Mouse (Mus musculus): Measurements from ENCODE around the gene Bri3. TPM values are rescaled to one million over a fixed set of nuclear protein-coding genes. Genes with fewer than 3 reads are reported as not detected.

Gene Bri3
- polyA plus RNA-seq, 1 experiment from 2014 or later, result 118 TPM

DNA sequence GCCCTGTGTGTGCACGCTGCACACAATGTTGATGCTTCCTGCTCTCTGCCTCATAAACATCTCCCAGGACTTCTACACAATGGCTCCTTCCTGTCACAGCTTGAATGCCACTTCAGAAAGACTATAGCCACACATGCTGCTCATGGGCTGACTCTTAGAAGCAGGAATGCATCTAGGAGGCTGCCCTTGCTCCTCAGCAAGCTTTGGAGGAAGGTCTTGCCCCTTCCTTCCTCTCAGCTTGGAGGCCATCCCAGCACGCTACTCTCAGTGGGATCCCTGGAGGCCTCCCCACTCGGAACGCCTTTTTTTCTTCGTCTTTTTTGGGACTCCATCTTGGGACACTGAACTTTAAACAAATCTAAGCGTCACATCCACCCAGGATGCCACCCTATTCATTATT lies 30.7 kb downstream of the Bri3 start:
- 69% methylated on average over 6 of the region's 6 CpGs for WGBS
- H3K36me3 ChIP-seq (ENCODE audit: control insufficient read depth, insufficient read depth, low read length), result peaks cover 7% of the 10 kb centered on the region; the same call in 1 of the 2 replicates

DNA sequence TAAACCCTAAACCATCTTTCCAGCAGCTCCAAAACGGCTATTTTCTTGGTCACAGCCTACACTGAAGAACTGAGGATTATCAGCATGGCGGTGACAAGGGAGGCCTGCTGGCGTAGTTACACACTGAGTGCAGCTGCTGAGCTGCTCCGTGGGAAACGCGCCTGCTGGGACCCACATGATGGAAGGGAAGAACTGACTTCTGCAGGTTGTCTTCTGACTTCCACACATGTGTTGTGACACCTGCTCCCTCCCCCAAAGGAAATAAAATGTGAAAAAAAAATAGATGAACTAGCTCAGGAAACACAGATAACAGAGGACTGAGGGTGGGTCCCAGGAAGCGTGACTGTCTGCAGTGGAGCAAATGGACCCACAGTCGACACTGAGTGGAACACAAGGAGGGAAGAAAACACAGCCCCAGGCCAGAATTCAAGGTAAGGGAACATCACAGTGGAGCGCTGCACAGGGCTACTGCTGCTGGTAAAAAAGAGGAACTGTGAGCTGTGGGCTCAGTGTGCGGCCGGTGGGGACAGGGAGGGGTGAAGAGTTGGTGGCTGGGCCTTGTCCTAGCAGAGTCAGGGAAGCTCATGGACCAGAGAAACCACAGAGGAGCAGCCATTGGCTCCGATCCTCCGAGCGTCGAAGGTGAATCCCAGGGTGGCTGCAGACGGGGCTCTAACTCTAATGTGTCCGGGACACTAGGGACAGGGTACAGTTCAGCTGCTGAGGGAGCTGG lies 32.8 kb downstream of the Bri3 start:
- ATAC-seq (replicated peaks; ENCODE audit: low FRiP score, low TSS enrichment, low read depth), result no peak
- peaks cover 11% of the 10 kb centered on the region; the same call in 1 of the 2 replicates for H3K36me3 ChIP-seq (ENCODE audit: control insufficient read depth, insufficient read depth, low read length)

More for the DNA sequence above, 30.7 kb downstream of the Bri3 start:
- Histone ChIP-seq H3K27me3 (replicated peaks; ENCODE audit: control insufficient read depth, insufficient read depth, low read length) (no peaks in the 10 kb centered on the region), H3K4me1 (replicated peaks; ENCODE audit: control insufficient read depth, insufficient read depth, low read length) (no peaks in the 10 kb centered on the region), H3K27ac (ENCODE audit: low read depth) (no peak overlapping the region), H3K4me2 (ENCODE audit: low read length) (no peak overlapping the region), H3K9me3 (ENCODE audit: control insufficient read depth, low read length) (no peaks in the 10 kb centered on the region), H3K9ac (ENCODE audit: low read length) (no peak overlapping the region), H3K4me3 (ENCODE audit: low read depth, low read length) (no peak overlapping the region)
- ATAC-seq (replicated peaks; ENCODE audit: low FRiP score, low TSS enrichment, low read depth) (no peak), DNase-seq (ENCODE audit: low spot score) (no peak)

DNA sequence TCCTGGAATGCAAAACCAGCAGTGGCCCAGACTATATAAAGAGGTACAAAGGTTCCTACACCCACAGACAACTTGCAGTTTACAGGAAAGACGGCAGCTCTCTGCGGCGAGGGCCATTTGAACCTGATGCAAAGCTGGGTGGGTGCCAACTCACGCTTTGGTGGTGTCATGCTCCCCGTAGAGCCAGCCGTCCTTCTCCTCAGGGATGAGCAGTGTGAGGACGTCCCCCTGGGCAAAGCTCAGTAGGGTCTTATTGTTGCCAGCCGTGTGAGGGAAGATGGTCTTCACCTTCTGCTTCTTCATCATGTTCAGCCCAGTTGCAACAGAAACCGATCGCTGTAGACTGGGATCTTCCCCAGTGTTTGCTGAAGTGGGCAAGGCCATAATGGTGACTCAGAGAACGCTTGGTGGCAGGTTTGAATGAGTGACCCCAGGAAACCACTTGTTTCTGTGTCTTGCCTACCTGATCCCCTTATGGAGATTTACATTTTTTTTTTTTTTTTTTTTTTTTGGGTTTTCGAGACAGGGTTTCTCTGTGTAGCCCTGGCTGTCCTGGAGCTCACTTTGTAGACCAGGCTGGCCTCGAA lies 34.2 kb downstream of the Bri3 start:
- ATAC-seq (replicated peaks; ENCODE audit: low FRiP score, low TSS enrichment, low read depth) (no peak), DNase-seq (ENCODE audit: low spot score) (no peak)
- Histone ChIP-seq H3K9me3 (ENCODE audit: control insufficient read depth, low read length) (no peaks in the 10 kb centered on the region), H3K9ac (ENCODE audit: low read length) (no peak overlapping the region), H3K36me3 (ENCODE audit: control insufficient read depth, insufficient read depth, low read length) (peaks cover 11% of the 10 kb centered on the region; the same call in 1 of the 2 replicates), H3K4me3 (ENCODE audit: low read depth, low read length) (no peak overlapping the region), H3K4me1 (replicated peaks; ENCODE audit: control insufficient read depth, insufficient read depth, low read length) (no peaks in the 10 kb centered on the region), H3K27ac (ENCODE audit: low read depth) (no peak overlapping the region), H3K27me3 (replicated peaks; ENCODE audit: control insufficient read depth, insufficient read depth, low read length) (no peaks in the 10 kb centered on the region), H3K4me2 (ENCODE audit: low read length) (no peak overlapping the region)
- WGBS, result 85% methylated on average over 11 of the region's 13 CpGs

More for the DNA sequence above, 32.8 kb downstream of the Bri3 start:
- WGBS, result 86% methylated on average over 17 of the region's 17 CpGs
- Histone ChIP-seq H3K27ac (ENCODE audit: low read depth) (no peak overlapping the region), H3K27me3 (replicated peaks; ENCODE audit: control insufficient read depth, insufficient read depth, low read length) (no peaks in the 10 kb centered on the region), H3K4me3 (ENCODE audit: low read depth, low read length) (no peak overlapping the region), H3K4me1 (replicated peaks; ENCODE audit: control insufficient read depth, insufficient read depth, low read length) (no peaks in the 10 kb centered on the region), H3K9me3 (ENCODE audit: control insufficient read depth, low read length) (no peaks in the 10 kb centered on the region), H3K4me2 (ENCODE audit: low read length) (no peak overlapping the region), H3K9ac (ENCODE audit: low read length) (no peak overlapping the region)
- no peak for DNase-seq (ENCODE audit: low spot score)

DNA sequence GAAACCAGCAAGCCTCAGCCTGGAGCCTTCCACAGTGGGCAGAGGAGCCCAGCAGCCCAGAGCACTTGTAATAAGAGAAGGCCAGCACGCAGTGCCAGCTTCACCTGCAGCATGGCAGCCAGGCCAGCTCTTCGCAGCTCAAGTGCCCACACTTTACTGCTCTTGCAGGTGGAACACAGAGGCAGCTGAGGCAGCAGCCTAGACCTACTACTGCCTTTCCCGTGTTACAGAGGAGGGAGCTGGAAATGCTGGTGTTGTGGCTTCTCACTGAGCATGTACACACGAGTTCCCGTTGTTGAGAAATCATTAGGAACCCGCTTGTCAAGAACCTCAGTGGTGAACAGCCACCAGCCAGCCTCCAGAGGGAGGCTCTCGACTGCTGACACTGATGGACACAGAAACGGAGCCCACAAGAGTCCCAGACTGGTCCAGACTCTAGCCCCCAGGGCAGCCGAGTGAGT lies 34.9 kb downstream of the Bri3 start:
- Histone ChIP-seq H3K4me1 (replicated peaks; ENCODE audit: control insufficient read depth, insufficient read depth, low read length) (no peaks in the 10 kb centered on the region), H3K9me3 (ENCODE audit: control insufficient read depth, low read length) (no peaks in the 10 kb centered on the region), H3K9ac (ENCODE audit: low read length) (no peak overlapping the region), H3K27me3 (replicated peaks; ENCODE audit: control insufficient read depth, insufficient read depth, low read length) (no peaks in the 10 kb centered on the region), H3K4me2 (ENCODE audit: low read length) (no peak overlapping the region), H3K4me3 (ENCODE audit: low read depth, low read length) (no peak overlapping the region), H3K36me3 (ENCODE audit: control insufficient read depth, insufficient read depth, low read length) (peaks cover 11% of the 10 kb centered on the region; the same call in 1 of the 2 replicates), H3K27ac (ENCODE audit: low read depth) (no peak overlapping the region)
- DNase-seq (ENCODE audit: low spot score) (no peak), ATAC-seq (replicated peaks; ENCODE audit: low FRiP score, low TSS enrichment, low read depth) (no peak)
- 81% methylated on average over 9 of the region's 9 CpGs for WGBS

DNA sequence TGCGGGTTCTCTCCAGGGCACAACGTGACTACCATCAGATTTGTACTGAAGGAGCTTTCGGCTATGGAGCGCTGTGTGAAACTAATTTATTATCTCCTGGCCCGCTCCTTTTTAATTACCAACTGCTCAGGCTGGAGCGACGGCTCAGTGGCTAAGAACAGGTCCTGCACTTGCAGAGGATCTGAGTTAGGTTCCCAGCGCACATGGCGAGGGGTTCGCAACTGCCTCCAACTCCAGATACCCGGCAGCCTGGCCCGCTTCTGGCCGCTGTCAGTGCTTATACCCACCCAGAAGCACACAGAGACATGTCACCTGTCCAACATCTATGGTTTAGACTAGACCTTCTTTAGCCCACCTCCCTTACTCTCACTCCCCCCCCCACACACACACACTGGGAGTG lies 35.7 kb downstream of the Bri3 start:
- 95% methylated on average over 13 of the region's 13 CpGs for WGBS
- Histone ChIP-seq H3K36me3 (ENCODE audit: control insufficient read depth, insufficient read depth, low read length) (peaks cover 11% of the 10 kb centered on the region; the same call in 1 of the 2 replicates), H3K9me3 (ENCODE audit: control insufficient read depth, low read length) (no peaks in the 10 kb centered on the region), H3K4me3 (ENCODE audit: low read depth, low read length) (no peak overlapping the region), H3K4me1 (replicated peaks; ENCODE audit: control insufficient read depth, insufficient read depth, low read length) (no peaks in the 10 kb centered on the region), H3K4me2 (ENCODE audit: low read length) (no peak overlapping the region), H3K9ac (ENCODE audit: low read length) (no peak overlapping the region), H3K27me3 (replicated peaks; ENCODE audit: control insufficient read depth, insufficient read depth, low read length) (no peaks in the 10 kb centered on the region), H3K27ac (ENCODE audit: low read depth) (no peak overlapping the region)
- no peak for ATAC-seq (replicated peaks; ENCODE audit: low FRiP score, low TSS enrichment, low read depth)
- DNase-seq (ENCODE audit: low spot score), result no peak

DNA sequence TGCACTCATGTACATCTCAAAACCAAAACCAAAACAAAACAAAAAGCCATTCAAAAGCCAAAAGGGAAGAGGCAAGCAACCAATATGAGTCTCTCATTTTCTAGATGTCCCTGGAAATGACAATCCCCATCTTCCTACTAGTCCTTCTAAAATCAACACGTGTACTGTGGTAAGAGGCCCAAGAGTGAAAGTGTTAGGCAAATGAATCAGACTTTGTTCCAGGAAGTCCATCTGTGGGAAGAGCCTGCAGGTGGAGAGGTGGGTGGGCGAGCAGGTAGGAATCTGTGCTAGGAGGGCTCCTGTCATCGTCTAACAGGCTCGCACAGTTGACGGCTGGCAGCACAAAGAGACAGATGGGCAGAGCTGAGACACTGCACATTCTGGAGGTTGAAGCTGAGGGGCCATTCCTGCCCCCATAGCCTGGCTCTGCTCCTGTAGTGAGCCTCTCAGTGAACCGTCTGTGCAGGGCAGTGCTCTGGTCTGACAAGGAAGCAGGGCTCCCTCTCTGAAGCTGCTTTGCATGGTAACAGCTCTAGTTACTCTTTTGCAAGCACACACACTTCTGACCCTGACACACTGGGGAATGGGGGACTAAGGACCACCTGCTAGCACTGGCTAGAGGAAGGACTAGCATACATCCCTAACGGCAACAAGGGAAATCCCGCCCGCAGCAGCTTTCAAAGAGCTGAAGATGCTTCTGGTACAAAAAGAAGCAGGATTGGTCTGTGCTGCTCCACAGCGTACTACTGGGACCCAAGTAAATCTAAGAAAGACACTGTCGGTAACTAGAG lies 38.4 kb downstream of the Bri3 start:
- Histone ChIP-seq H3K9ac (ENCODE audit: low read length) (no peak overlapping the region), H3K36me3 (ENCODE audit: control insufficient read depth, insufficient read depth, low read length) (peaks cover 11% of the 10 kb centered on the region; the same call in 1 of the 2 replicates), H3K4me3 (ENCODE audit: low read depth, low read length) (no peak overlapping the region), H3K4me2 (ENCODE audit: low read length) (no peak overlapping the region), H3K27ac (ENCODE audit: low read depth) (no peak overlapping the region), H3K27me3 (replicated peaks; ENCODE audit: control insufficient read depth, insufficient read depth, low read length) (no peaks in the 10 kb centered on the region), H3K9me3 (ENCODE audit: control insufficient read depth, low read length) (no peaks in the 10 kb centered on the region), H3K4me1 (replicated peaks; ENCODE audit: control insufficient read depth, insufficient read depth, low read length) (no peaks in the 10 kb centered on the region)
- DNase-seq (ENCODE audit: low spot score), result no peak
- ATAC-seq (replicated peaks; ENCODE audit: low FRiP score, low TSS enrichment, low read depth), result no peak
- WGBS, result 81% methylated on average over 11 of the region's 11 CpGs

DNA sequence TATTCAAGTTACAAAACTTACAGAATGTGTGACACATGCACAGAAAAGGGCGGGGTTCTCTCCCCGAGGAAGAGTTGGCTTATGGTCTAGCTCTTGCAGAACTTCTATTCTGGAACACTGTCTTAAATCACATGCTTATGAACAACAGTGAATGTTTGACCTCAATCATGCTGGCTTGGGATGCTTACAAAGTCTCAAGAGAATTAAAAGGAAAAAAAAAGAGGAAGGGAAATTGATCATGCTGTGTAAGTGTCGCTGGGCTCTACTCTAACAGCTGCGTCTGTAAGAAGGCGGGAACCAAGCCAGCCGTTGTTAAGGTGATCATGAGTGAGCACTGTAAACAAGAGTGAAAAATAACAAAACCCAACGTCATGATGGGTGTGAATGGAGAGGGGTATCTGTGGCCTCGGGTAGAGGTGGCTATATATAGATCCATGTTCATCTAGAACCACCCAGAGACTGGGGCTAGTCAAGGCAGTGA lies 39.4 kb downstream of the Bri3 start:
- no peaks in the 10 kb centered on the region for H3K4me1 ChIP-seq (replicated peaks; ENCODE audit: control insufficient read depth, insufficient read depth, low read length)
- H3K4me3 ChIP-seq (ENCODE audit: low read depth, low read length), result no peak overlapping the region
- no peak overlapping the region for H3K9ac ChIP-seq (ENCODE audit: low read length)
- DNase-seq (ENCODE audit: low spot score) (no peak), ATAC-seq (replicated peaks; ENCODE audit: low FRiP score, low TSS enrichment, low read depth) (no peak)
- H3K9me3 ChIP-seq (ENCODE audit: control insufficient read depth, low read length), result no peaks in the 10 kb centered on the region
- 61% methylated on average over 8 of the region's 8 CpGs for WGBS
- H3K4me2 ChIP-seq (ENCODE audit: low read length), result no peak overlapping the region
- no peaks in the 10 kb centered on the region for H3K27me3 ChIP-seq (replicated peaks; ENCODE audit: control insufficient read depth, insufficient read depth, low read length)
- peaks cover 11% of the 10 kb centered on the region; the same call in 1 of the 2 replicates for H3K36me3 ChIP-seq (ENCODE audit: control insufficient read depth, insufficient read depth, low read length)
- H3K27ac ChIP-seq (ENCODE audit: low read depth), result no peak overlapping the region

DNA sequence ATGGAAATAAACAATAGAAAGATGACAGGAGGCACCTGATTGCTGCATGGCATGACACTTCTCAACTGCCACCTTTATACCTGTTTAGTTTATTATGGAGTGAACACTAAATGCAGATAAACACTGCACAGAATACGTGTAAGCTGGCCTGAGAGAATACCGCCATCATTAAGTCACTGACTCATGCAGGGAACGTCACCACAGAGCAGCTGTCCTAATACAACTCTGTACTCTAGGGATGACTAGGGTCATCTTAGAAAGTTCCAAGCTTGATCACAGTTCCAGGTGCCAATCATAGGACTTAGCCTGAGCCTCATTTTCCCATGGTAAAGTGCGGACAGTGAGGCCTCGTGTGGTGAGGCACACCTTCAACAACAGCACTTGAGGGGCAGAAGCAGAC lies 40.4 kb downstream of the Bri3 start:
- 88% methylated on average over 5 of the region's 5 CpGs for WGBS
- H3K27ac ChIP-seq (ENCODE audit: low read depth), result no peak overlapping the region
- no peak overlapping the region for H3K4me3 ChIP-seq (ENCODE audit: low read depth, low read length)
- no peak for DNase-seq (ENCODE audit: low spot score)
- H3K4me1 ChIP-seq (replicated peaks; ENCODE audit: control insufficient read depth, insufficient read depth, low read length), result no peaks in the 10 kb centered on the region
- no peaks in the 10 kb centered on the region for H3K27me3 ChIP-seq (replicated peaks; ENCODE audit: control insufficient read depth, insufficient read depth, low read length)
- H3K4me2 ChIP-seq (ENCODE audit: low read length), result no peak overlapping the region
- peaks cover 4% of the 10 kb centered on the region; the same call in 1 of the 2 replicates for H3K36me3 ChIP-seq (ENCODE audit: control insufficient read depth, insufficient read depth, low read length)
- no peak for ATAC-seq (replicated peaks; ENCODE audit: low FRiP score, low TSS enrichment, low read depth)
- H3K9ac ChIP-seq (ENCODE audit: low read length), result no peak overlapping the region
- H3K9me3 ChIP-seq (ENCODE audit: control insufficient read depth, low read length), result no peaks in the 10 kb centered on the region

All from intestine, embryonic 14.5 days (tissue).